8 mouse cellular contexts compared by ENCODE assay signal in genomic region chr12:86974387-86975288, GRCm38 (mm10). TPM values are rescaled to one million over a fixed set of nuclear protein-coding genes. Genes with fewer than 3 reads are reported as not detected.
DNase-seq lines count a peak whose midpoint lies in the region; ATAC-seq and TF ChIP-seq lines count a peak whose summit lies in the region.

No protein-coding gene starts in this region.

- H3K36me3 ChIP-seq in heart, embryonic 13.5 days = no peaks in the 10 kb centered on the region
- no peaks in the 10 kb centered on the region for H3K36me3 ChIP-seq in kidney, postnatal 0 days (ENCODE audit: insufficient read depth, low read length)
- H3K36me3 ChIP-seq in liver, embryonic 15.5 days (replicated peaks) = no peaks in the 10 kb centered on the region
- H3K36me3 ChIP-seq in neural tube, embryonic 12.5 days = no peaks in the 10 kb centered on the region

- peaks cover 33% of the 10 kb centered on the region for H3K27me3 ChIP-seq in heart, embryonic 13.5 days (replicated peaks)
- no peaks in the 10 kb centered on the region for H3K27me3 ChIP-seq in kidney, postnatal 0 days (ENCODE audit: insufficient read depth, low read length)
- peaks cover 25% of the 10 kb centered on the region for H3K27me3 ChIP-seq in liver, embryonic 15.5 days
- H3K27me3 ChIP-seq in neural tube, embryonic 12.5 days (replicated peaks) = peaks cover 19% of the 10 kb centered on the region

- H3K4me3 ChIP-seq in heart, embryonic 13.5 days = peak overlapping the region; percentile 43
- H3K4me3 ChIP-seq in kidney, postnatal 0 days (replicated peaks; ENCODE audit: low read depth, low read length) = peak overlapping the region; percentile 21; the same call in 1 of the 2 replicates
- peak overlapping the region; percentile 35 for H3K4me3 ChIP-seq in liver, embryonic 15.5 days (replicated peaks)
- 0 out of 2 replicates have a peak overlapping the region, but pooled peaks have one; percentile 12 for H3K4me3 ChIP-seq in neural tube, embryonic 12.5 days

- peak overlapping the region; percentile 73 for H3K4me2 ChIP-seq in heart, embryonic 13.5 days
- H3K4me2 ChIP-seq in kidney, postnatal 0 days (ENCODE audit: low read length) = peak overlapping the region; percentile 56
- H3K4me2 ChIP-seq in liver, embryonic 15.5 days = peak overlapping the region; percentile 69
- H3K4me2 ChIP-seq in neural tube, embryonic 12.5 days (replicated peaks) = peak overlapping the region; percentile 60

- WGBS in heart, embryonic 13.5 days = 8% methylated on average over 40 of the region's 40 CpGs
- WGBS in kidney, postnatal 0 days = 9% methylated on average over 39 of the region's 40 CpGs
- 13% methylated on average over 40 of the region's 40 CpGs for WGBS in liver, embryonic 15.5 days (ENCODE audit: insufficient replicate concordance)
- 8% methylated on average over 40 of the region's 40 CpGs for WGBS in neural tube, embryonic 12.5 days

- 0 out of 2 replicates have a peak overlapping the region, but pooled peaks have one; percentile 1 for H3K27ac ChIP-seq in heart, embryonic 13.5 days (replicated peaks)
- no peak overlapping the region for H3K27ac ChIP-seq in kidney, postnatal 0 days
- no peak overlapping the region for H3K27ac ChIP-seq in liver, embryonic 15.5 days (replicated peaks)
- H3K27ac ChIP-seq in neural tube, embryonic 12.5 days = peak overlapping the region; percentile 12; the same call in 1 of the 2 replicates

- peak overlapping the region; percentile 70 for H3K9ac ChIP-seq in heart, embryonic 13.5 days
- H3K9ac ChIP-seq in kidney, postnatal 0 days (ENCODE audit: low read depth, low read length) = no peak overlapping the region
- H3K9ac ChIP-seq in liver, embryonic 15.5 days = no peak overlapping the region; the same call in 1 of the 2 replicates
- H3K9ac ChIP-seq in neural tube, embryonic 12.5 days = peak overlapping the region; percentile 44

- peaks cover 47% of the 10 kb centered on the region for H3K4me1 ChIP-seq in heart, embryonic 13.5 days
- no peaks in the 10 kb centered on the region for H3K4me1 ChIP-seq in kidney, postnatal 0 days (replicated peaks; ENCODE audit: insufficient read depth, low read length)
- H3K4me1 ChIP-seq in liver, embryonic 15.5 days (replicated peaks) = peaks cover 23% of the 10 kb centered on the region
- peaks cover 31% of the 10 kb centered on the region for H3K4me1 ChIP-seq in neural tube, embryonic 12.5 days

- ATAC-seq in erythroblast, adult 5-6 weeks (replicated peaks; ENCODE audit: low FRiP score, poor library complexity, severe bottlenecking) = peak; percentile 75
- 0 out of 2 replicates have a peak, but pooled peaks have one; percentile 21 for ATAC-seq in heart, embryonic 13.5 days (ENCODE audit: extremely low read depth, insufficient number of reproducible peaks, low FRiP score, low TSS enrichment)
- ATAC-seq in kidney, postnatal 0 days (replicated peaks; ENCODE audit: low FRiP score, low read depth) = peak; percentile 73
- peak; percentile 51 for ATAC-seq in liver, embryonic 15.5 days (ENCODE audit: insufficient read depth)
- peak; percentile 71 for ATAC-seq in neural tube, embryonic 12.5 days (ENCODE audit: low FRiP score, low read depth)

- no peaks in the 10 kb centered on the region for H3K9me3 ChIP-seq in heart, embryonic 13.5 days
- no peaks in the 10 kb centered on the region for H3K9me3 ChIP-seq in kidney, postnatal 0 days (replicated peaks; ENCODE audit: low read length)
- H3K9me3 ChIP-seq in liver, embryonic 15.5 days (replicated peaks) = no peaks in the 10 kb centered on the region
- H3K9me3 ChIP-seq in neural tube, embryonic 12.5 days = no peaks in the 10 kb centered on the region

- TF ChIP-seq CTCF in kidney, postnatal 0 days (IDR thresholded peaks at IDR 0.05; ENCODE audit: low read depth) = peak; percentile 83

- peak; percentile 16 for DNase-seq in 416B (ENCODE audit: low read depth)
- peak; percentile 42 to 51 for DNase-seq in adrenal gland, postnatal 4 days (ENCODE audit: low spot score in 2 of 2)
- peak; percentile 57 for DNase-seq in kidney, postnatal 0 days (ENCODE audit: low spot score)
- DNase-seq in testis, postnatal 10 days (ENCODE audit: low spot score) = peak; percentile 94

RNA-seq across cellular contexts. Expression of gene Zdhhc22, which starts 15.6 kb away (rescaled TPM):
- total RNA-seq in adrenal gland, postnatal 4 days (2021) = 1 to 10 TPM; 1.1 to 1.7 TPM
- total RNA-seq in erythroblast, adult 5-6 weeks (2015; ENCODE audit: low replicate concordance) = not detected in 2 replicates
- 0.43 TPM in 1 of 2 replicates, not detected in the other for total RNA-seq in erythroblast, adult 5-6 weeks (2017; ENCODE audit: low replicate concordance)
- 0.04 and 0.09 TPM in 2 replicates for polyA plus RNA-seq in heart, embryonic 13.5 days (2015; fragmentation: Nextera tagmentation; extraction: Ambion mirVana)
- 0.03 TPM in 1 of 2 replicates, not detected in the other for polyA plus RNA-seq in kidney, postnatal 0 days (2015; fragmentation: Nextera tagmentation; extraction: Ambion mirVana)
- 0.05 TPM in 1 of 2 replicates, not detected in the other for polyA plus RNA-seq in liver, embryonic 15.5 days (2015; fragmentation: Nextera tagmentation; extraction: Ambion mirVana)
- polyA plus RNA-seq in neural tube, embryonic 12.5 days (2016; fragmentation: Nextera tagmentation; extraction: Ambion mirVana) = 7.4 and 9.7 TPM in 2 replicates

RNA-seq across cellular contexts. Expression of gene Cipc, which starts 27.8 kb away (rescaled TPM):
- 10 to 100 TPM; 21.7 to 23.5 TPM for total RNA-seq in adrenal gland, postnatal 4 days (2021)
- 4.8 and 7.1 TPM in 2 replicates for total RNA-seq in erythroblast, adult 5-6 weeks (2015; ENCODE audit: low replicate concordance)
- total RNA-seq in erythroblast, adult 5-6 weeks (2017; ENCODE audit: low replicate concordance) = 5.6 and 8.2 TPM in 2 replicates
- polyA plus RNA-seq in heart, embryonic 13.5 days (2015; fragmentation: Nextera tagmentation; extraction: Ambion mirVana) = 18.4 and 21.3 TPM in 2 replicates
- 14.8 and 16.1 TPM in 2 replicates for polyA plus RNA-seq in kidney, postnatal 0 days (2015; fragmentation: Nextera tagmentation; extraction: Ambion mirVana)
- polyA plus RNA-seq in liver, embryonic 15.5 days (2015; fragmentation: Nextera tagmentation; extraction: Ambion mirVana) = 7.8 and 8.2 TPM in 2 replicates
- polyA plus RNA-seq in neural tube, embryonic 12.5 days (2016; fragmentation: Nextera tagmentation; extraction: Ambion mirVana) = 41.5 and 43.0 TPM in 2 replicates

RNA-seq across cellular contexts. Expression of gene Tmem63c, which starts 46.5 kb away (rescaled TPM):
- total RNA-seq in adrenal gland, postnatal 4 days (2021) = 1 to 10 TPM; 2.5 TPM
- not detected in 2 replicates for total RNA-seq in erythroblast, adult 5-6 weeks (2015; ENCODE audit: low replicate concordance)
- not detected in 2 replicates for total RNA-seq in erythroblast, adult 5-6 weeks (2017; ENCODE audit: low replicate concordance)
- polyA plus RNA-seq in heart, embryonic 13.5 days (2015; fragmentation: Nextera tagmentation; extraction: Ambion mirVana) = not detected in 2 replicates
- polyA plus RNA-seq in kidney, postnatal 0 days (2015; fragmentation: Nextera tagmentation; extraction: Ambion mirVana) = 0.08 and 0.11 TPM in 2 replicates
- not detected in 2 replicates for polyA plus RNA-seq in liver, embryonic 15.5 days (2015; fragmentation: Nextera tagmentation; extraction: Ambion mirVana)
- 2.7 and 2.8 TPM in 2 replicates for polyA plus RNA-seq in neural tube, embryonic 12.5 days (2016; fragmentation: Nextera tagmentation; extraction: Ambion mirVana)

Comparison
In these comparisons a context has a peak if more than half of its experiments do, and no peak if none do; other contexts are left out.
1. DNase-seq: peak in every context shown above with its lines; median percentile 94 in testis, postnatal 10 days; 57 in kidney, postnatal 0 days; 46 in adrenal gland, postnatal 4 days; 16 in 416B.
2. ATAC-seq: peak in every context shown above with its lines; median percentile 75 in erythroblast, adult 5-6 weeks; 73 in kidney, postnatal 0 days; 71 in neural tube, embryonic 12.5 days; 51 in liver, embryonic 15.5 days; 21 in heart, embryonic 13.5 days.
3. H3K27ac ChIP-seq: peak in heart, embryonic 13.5 days (single experiment) and neural tube, embryonic 12.5 days (single experiment); none in kidney, postnatal 0 days (single experiment) and liver, embryonic 15.5 days (single experiment).
4. H3K9ac ChIP-seq: peak in heart, embryonic 13.5 days (single experiment) and neural tube, embryonic 12.5 days (single experiment); none in kidney, postnatal 0 days (single experiment) and liver, embryonic 15.5 days (single experiment).
5. Peak in every context shown above with its lines, with median percentiles within 50 percentile points of each other: H3K4me2 ChIP-seq and H3K4me3 ChIP-seq.